Mouse (Mus musculus) cerebellum, adult 8-10 months (tissue): ENCODE data around the gene Efhc1.
"Not testable (repeated sequence)": the region's sequence is repeated elsewhere in the genome, so short reads cannot be mapped to it uniquely, and the experiment has no call there.

Experiments
- DNase-seq: peaks from one replicate; pipeline ENCODE4 v3.0.0; 2022

The Efhc1 gene

DNA sequence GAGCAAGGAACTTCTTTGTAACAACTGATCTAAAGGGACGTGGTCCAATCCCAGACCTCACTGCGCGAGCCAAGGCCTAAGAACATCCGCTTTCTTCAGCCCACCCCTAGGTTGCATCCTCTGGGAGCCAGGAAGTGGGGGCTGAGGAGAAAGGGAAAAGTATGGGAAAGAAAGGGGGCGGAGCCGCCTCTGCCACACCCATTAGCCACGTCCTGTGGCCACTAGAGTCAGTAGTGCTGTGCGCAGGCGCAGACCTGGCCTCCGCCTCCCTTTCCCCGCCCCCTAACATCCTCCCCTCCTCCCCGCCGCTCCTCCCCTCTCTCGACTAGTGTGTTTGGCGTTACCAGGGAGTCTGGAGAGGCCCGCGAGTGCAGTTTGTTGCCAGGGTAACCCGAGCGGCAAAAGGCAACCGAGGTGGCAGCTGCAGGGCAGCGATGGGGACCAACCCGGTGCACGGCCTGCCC, at the start of gene Efhc1:
Gene Efhc1 (plus strand): TSS at position 327 of the 464 bp plus-strand sequence.
- DNase-seq = peak; percentile 87

DNA sequence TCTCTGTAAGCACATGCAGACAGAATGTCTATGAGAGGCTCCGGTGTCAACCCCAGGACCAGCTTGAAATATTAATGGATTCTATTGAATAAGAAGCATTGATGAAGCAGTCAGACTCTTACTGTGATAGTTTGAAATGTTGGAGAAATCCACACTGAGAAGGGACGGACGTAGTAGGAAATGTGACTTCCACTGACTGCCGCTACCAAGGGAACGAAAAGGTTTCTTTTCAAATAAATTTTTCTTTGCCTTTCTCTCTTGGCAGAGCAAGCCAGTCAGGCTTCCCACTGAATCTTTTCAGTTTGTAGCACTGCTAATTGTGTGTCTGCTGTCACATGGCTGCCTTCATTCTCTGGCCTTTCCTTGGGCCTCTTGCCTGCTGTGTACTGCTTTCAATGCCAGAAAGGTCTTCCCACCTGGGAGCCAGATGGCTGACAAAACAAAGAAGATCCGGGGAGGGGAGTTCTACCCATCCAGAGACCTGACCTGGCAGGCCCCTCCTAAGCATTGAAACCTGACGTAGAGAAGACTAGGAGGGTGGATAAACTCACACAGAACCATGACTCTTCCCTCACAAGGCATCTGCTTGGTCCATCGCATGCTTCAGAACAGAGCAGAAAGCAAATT, 45.8 kb upstream of the Efhc1 start:
- peak; percentile 78 for DNase-seq

GRCm38 (mm10) chr1:20906128-20906515, 45.3 kb upstream of the Efhc1 start:
- peak; percentile 52 for DNase-seq

DNA sequence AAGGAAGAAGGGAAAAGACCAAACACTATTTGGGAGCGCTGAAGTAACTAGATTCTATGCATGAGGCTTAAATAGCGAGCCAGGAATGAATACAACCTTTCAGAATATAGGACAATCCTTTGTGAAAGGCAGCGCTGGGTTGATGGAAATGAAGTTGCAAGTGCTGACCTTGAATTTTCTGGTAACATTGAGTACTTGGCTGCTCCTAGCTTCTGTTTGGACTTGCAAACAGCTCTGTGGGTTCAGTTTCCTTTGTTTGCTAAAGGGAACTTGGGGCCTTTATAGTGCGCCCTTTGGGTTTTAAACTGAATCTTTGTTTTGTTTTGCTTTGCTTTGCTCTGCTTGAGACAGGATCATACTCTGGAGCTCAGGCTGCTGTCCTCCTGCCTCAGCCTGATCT, 42.9 kb upstream of the Efhc1 start:
- no peak for DNase-seq

- no peak for DNase-seq
Observed at GRCm38 (mm10) chr1:20912115-20912514, 39.3 kb upstream of the Efhc1 start.

- no peak for DNase-seq
Observed at GRCm38 (mm10) chr1:20912527-20913171, 38.8 kb upstream of the Efhc1 start.

GRCm38 (mm10) chr1:20914769-20915168, 36.7 kb upstream of the Efhc1 start:
- DNase-seq = no peak

- no peak for DNase-seq
Observed at GRCm38 (mm10) chr1:20915608-20916007, 35.8 kb upstream of the Efhc1 start.

- DNase-seq = no peak
Observed at GRCm38 (mm10) chr1:20917496-20918050, 33.9 kb upstream of the Efhc1 start.

DNA sequence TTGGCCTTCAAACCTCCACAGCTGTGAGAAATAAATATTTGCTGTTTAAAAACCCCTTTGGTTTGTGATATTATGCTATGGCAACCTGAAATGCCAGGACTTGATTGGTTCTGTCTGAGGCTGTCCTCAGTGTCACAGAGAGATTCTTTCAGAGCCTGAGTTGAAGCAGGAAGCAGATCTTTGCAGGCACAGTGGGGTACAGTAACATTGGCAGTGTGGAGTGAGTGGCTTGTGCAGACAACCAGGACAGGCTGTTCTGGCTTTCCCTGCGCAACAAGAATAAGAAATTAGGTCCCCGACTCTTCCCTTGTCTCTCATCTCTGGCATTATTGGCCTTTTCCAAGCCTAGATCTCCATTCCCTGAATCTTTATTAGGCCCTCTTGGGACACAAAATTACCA, 31.7 kb upstream of the Efhc1 start:
- DNase-seq = peak; percentile 53

DNA sequence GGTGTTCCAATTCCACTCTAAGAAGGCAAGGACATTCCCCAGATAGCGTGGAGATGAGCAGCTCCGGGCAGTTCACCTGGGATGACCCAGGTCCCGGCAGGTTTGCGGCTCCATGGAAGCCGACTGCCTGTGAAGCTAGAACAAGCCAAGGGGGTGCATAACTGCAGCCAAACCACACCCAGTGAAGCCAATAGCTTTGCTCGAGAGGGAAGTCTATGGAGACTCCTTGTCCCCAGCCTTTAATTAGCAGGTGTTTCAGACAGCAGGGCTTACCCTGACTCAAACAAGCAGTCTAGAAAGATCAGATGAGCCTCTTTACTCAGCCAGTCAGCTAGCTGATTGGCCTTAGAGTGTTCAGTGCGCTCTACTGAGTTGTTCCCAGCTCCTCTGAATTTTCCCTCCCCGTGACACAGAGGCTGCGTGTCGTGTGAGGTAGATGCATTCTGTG, 30.3 kb upstream of the Efhc1 start:
- DNase-seq = peak; percentile 74

- DNase-seq = peak; percentile 77
Observed at GRCm38 (mm10) chr1:20922612-20923399, 28.6 kb upstream of the Efhc1 start.

- DNase-seq = not testable (repeated sequence)
Observed at GRCm38 (mm10) chr1:20925324-20925723, 26.1 kb upstream of the Efhc1 start.

GRCm38 (mm10) chr1:20925926-20926325, 25.5 kb upstream of the Efhc1 start:
- no peak for DNase-seq

DNA sequence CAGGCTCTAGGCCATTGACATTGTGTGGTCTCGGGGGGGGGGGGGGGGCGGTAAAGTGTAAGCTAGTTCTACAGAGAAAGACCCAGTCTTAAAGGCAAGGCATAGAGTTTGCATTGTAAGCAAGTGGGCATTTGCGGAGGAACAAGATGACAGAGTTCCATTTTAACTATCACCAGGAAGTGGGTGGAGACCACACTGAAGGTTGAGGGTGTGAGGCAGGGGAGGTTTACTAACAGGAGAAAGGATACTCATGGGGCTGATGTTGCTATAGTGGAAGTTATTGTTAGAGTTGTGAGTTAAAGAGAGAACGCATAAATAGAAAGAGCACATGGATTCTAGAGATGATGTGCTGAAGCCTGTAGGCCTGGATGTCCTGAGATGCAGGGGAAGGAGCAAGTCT, 25.1 kb upstream of the Efhc1 start:
- DNase-seq = no peak

- DNase-seq = no peak
Observed at GRCm38 (mm10) chr1:20928487-20928886, 22.9 kb upstream of the Efhc1 start.

GRCm38 (mm10) chr1:20933457-20933856, 18.0 kb upstream of the Efhc1 start:
- DNase-seq = peak; percentile 67

DNA sequence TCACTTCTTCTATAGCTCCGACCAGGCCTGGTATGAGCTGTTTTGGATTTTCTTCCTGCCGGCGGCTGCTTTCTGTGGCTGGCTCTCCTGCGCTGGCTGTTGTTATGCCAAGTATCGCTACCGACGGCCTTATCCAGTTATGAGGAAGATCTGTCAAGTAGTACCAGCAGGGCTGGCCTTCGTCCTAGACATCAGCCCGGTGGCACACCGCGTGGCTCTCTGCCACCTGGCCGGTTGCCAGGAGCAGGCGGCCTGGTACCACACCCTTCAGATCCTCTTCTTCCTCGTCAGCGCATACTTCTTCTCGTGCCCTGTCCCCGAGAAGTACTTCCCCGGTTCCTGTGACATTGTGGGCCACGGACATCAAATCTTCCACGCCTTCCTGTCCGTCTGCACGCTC, 16.3 kb upstream of the Efhc1 start:
- peak; percentile 63 for DNase-seq

- DNase-seq = peak; percentile 57
Observed at GRCm38 (mm10) chr1:20939046-20939445, 12.4 kb upstream of the Efhc1 start.

GRCm38 (mm10) chr1:20940151-20940550, 11.3 kb upstream of the Efhc1 start:
- DNase-seq = no peak

- DNase-seq = no peak
Observed at GRCm38 (mm10) chr1:20941322-20941721, 10.1 kb upstream of the Efhc1 start.

DNA sequence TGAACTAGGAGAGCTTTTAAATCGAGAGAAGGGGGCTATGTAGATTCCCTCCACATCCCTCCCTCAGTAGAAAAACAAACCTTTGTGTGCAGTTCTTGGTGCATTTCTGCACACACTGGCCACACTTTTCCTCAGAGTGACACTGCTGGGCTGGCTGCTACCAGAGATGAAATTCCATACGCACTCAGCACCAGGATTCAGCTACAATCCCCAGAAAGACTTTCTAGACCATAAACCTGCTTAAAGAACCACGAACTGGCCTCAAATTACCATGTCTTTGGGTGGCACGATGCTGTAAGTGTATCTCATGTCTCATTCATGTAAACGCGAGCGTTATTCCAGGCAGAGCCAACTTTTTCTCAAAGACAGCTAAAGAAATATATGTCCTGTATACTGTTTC, 9.6 kb upstream of the Efhc1 start:
- no peak for DNase-seq

DNA sequence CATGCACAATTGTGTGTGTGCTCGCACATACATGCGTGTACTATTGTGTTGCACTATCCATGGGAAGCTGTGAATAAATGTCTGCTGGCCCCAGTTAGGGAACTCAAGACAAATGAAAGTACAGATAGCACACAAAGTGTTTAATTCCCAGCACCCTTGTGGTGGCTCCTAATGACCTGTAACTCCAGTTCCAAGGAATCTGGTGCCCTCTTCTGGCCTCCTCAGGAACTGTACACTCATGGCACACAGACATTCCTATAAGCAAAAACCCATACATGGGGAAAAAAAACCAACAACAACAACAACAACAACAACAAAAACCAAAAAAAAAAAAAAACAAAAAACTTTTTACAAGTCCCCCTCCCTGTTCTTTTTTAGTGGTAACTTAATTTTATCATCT, 8.4 kb upstream of the Efhc1 start:
- DNase-seq = no peak

GRCm38 (mm10) chr1:20951799-20952198, 373 bp downstream of the Efhc1 start:
- DNase-seq = no peak
